Mouse (Mus musculus) C2C12 (cell line): ENCODE measurements around the gene Zbtb44. TPM values are rescaled to one million over a fixed set of nuclear protein-coding genes. Genes with fewer than 3 reads are reported as not detected.

Experiments used
- H3K27me3 ChIP-seq: one replicate; pipeline ENCODE4 v1.6.1; 2011; ENCODE audit not compliant: control insufficient read depth, insufficient read depth, insufficient read length
- H3K36me3 ChIP-seq: one replicate; pipeline ENCODE4 v1.6.1; 2011; ENCODE audit not compliant: control insufficient read depth, insufficient read depth
- H3K4me3 ChIP-seq: one replicate; pipeline ENCODE4 v1.5.1; 2011; ENCODE audit warnings: mild to moderate bottlenecking, control low read depth; ENCODE audit not compliant: poor library complexity, insufficient read depth, severe bottlenecking
- H3K79me2 ChIP-seq: one replicate; pipeline ENCODE4 v1.6.1; 2011; ENCODE audit not compliant: control insufficient read depth, insufficient read depth
- H3K79me3 ChIP-seq: one replicate; pipeline ENCODE4 v1.6.1; 2011; ENCODE audit warnings: low read depth, control low read depth
- H3ac ChIP-seq: one replicate; pipeline ENCODE3; 2011; ENCODE audit warnings: low read depth; ENCODE audit not compliant: control insufficient read depth, insufficient read length
- CEBPB ChIP-seq: IDR thresholded peaks from one replicate; pipeline ENCODE4 v1.6.1; 2011; ENCODE audit warnings: low read depth, mild to moderate bottlenecking, control low read depth, moderate library complexity
- CTCF ChIP-seq: IDR thresholded peaks from one replicate; pipeline ENCODE4 v1.5.1; 2011; ENCODE audit not compliant: control insufficient read depth, insufficient read depth, insufficient read length
- FOSL1 ChIP-seq: IDR thresholded peaks from one replicate; pipeline ENCODE4 v1.8.0; 2011; ENCODE audit warnings: mild to moderate bottlenecking, low read length; ENCODE audit not compliant: poor library complexity, insufficient read depth, severe bottlenecking
- MAX ChIP-seq: IDR thresholded peaks from one replicate; pipeline ENCODE4 v1.6.1; 2011; ENCODE audit warnings: mild to moderate bottlenecking, control low read depth
- MYOD1 ChIP-seq: IDR thresholded peaks from one replicate; pipeline ENCODE4 v1.6.1; 2011; ENCODE audit warnings: low read depth; ENCODE audit not compliant: control insufficient read depth, insufficient read length
- MYOG ChIP-seq: IDR thresholded peaks from one replicate; pipeline ENCODE4 v1.6.1; 2011; ENCODE audit not compliant: control insufficient read depth, insufficient read length; ENCODE audit errors: extremely low read depth
- USF1 ChIP-seq: IDR thresholded peaks from one replicate; pipeline ENCODE4 v1.6.1; 2011; ENCODE audit warnings: low read depth, mild to moderate bottlenecking, control low read depth, moderate library complexity
- polyA plus RNA-seq: library from polyadenylated mRNA; unstranded; fragments of >200 nt; fragmentation: generic; extraction: Trizol; gene quantifications from one replicate; pipeline ENCODE4 v1.2.1, GENCODE M21; 2012; ENCODE audit warnings: missing spikeins

Gene Zbtb44
- polyA plus RNA-seq, 1 experiment: 4.0 TPM

- Histone ChIP-seq H3K79me2 (no peaks in the 10 kb centered on the region), H3K36me3 (no peaks in the 10 kb centered on the region), H3K4me3 (no peak overlapping the region), H3K27me3 (peaks cover 14% of the 10 kb centered on the region), H3K79me3 (no peaks in the 10 kb centered on the region), H3ac (no peak overlapping the region)
- TF ChIP-seq USF1 (no peak), FOSL1 (no peak), MAX (no peak), CEBPB (no peak), MYOG (no peak), MYOD1 (no peak), CTCF (no peak)
Observed at GRCm38 (mm10) chr9:31086085-31086753, 55.8 kb downstream of the Zbtb44 start.

- no peak overlapping the region for H3ac ChIP-seq
- H3K79me2 ChIP-seq: no peaks in the 10 kb centered on the region
- H3K36me3 ChIP-seq: no peaks in the 10 kb centered on the region
- TF ChIP-seq USF1 (no peak), MYOD1 (no peak), CEBPB (no peak), MAX (no peak), CTCF (no peak), FOSL1 (no peak)
- H3K4me3 ChIP-seq: no peak overlapping the region
- no peaks in the 10 kb centered on the region for H3K79me3 ChIP-seq
- peaks cover 14% of the 10 kb centered on the region for H3K27me3 ChIP-seq
Observed at GRCm38 (mm10) chr9:31086754-31087145, 56.3 kb downstream of the Zbtb44 start.

- Histone ChIP-seq H3K79me3 (no peaks in the 10 kb centered on the region), H3K79me2 (no peaks in the 10 kb centered on the region), H3ac (no peak overlapping the region), H3K36me3 (no peaks in the 10 kb centered on the region), H3K4me3 (no peak overlapping the region), H3K27me3 (peaks cover 14% of the 10 kb centered on the region)
- TF ChIP-seq CTCF: no peak
- TF ChIP-seq MYOD1: no peak
- TF ChIP-seq MAX: no peak
- no peak for TF ChIP-seq USF1
- TF ChIP-seq MYOG: no peak
- TF ChIP-seq FOSL1: no peak
- TF ChIP-seq CEBPB: no peak
Observed at GRCm38 (mm10) chr9:31087466-31087865, 57.0 kb downstream of the Zbtb44 start.

- no peaks in the 10 kb centered on the region for H3K79me3 ChIP-seq
- TF ChIP-seq USF1 (no peak), MAX (no peak), MYOD1 (no peak), CEBPB (no peak), MYOG (no peak), CTCF (no peak), FOSL1 (no peak)
Observed at GRCm38 (mm10) chr9:31088116-31088515, 57.7 kb downstream of the Zbtb44 start.

GRCm38 (mm10) chr9:31088883-31089282, 58.4 kb downstream of the Zbtb44 start:
- H3ac ChIP-seq: no peak overlapping the region
- H3K79me2 ChIP-seq: no peaks in the 10 kb centered on the region
- no peak for TF ChIP-seq MYOG
- TF ChIP-seq CEBPB: no peak
- TF ChIP-seq MAX: no peak
- TF ChIP-seq CTCF: no peak
- no peak for TF ChIP-seq MYOD1
- TF ChIP-seq FOSL1: no peak
- TF ChIP-seq USF1: no peak
- H3K36me3 ChIP-seq: no peaks in the 10 kb centered on the region
- no peak overlapping the region for H3K4me3 ChIP-seq
- peaks cover 14% of the 10 kb centered on the region for H3K27me3 ChIP-seq
- H3K79me3 ChIP-seq: no peaks in the 10 kb centered on the region

More at GRCm38 (mm10) chr9:31088116-31088515, 57.7 kb downstream of the Zbtb44 start:
- Histone ChIP-seq H3K4me3 (no peak overlapping the region), H3K27me3 (peaks cover 14% of the 10 kb centered on the region), H3K36me3 (no peaks in the 10 kb centered on the region), H3ac (no peak overlapping the region), H3K79me2 (no peaks in the 10 kb centered on the region)
